Mouse (Mus musculus): Measurements from ENCODE around the gene Mme.

The Mme gene

DNA sequence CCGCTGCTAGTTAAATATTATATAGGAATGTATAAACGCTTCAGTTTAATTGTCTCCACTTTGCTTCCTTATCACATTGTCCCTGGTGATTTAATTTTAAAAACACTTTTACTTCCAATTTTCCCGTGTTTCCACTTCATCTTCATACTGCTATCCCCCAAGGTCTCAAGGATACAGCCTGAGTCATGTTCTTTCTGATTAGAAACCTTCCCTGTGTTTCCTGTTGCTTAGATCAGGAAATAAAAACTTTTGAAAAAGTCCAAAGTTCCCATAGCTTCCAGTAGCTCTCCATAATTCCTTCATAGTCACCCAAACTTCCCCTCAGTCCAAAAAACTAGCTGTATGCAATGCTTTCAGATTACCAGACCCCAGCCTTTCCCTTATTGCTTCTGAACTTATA lies 109.4 kb downstream of the Mme start:
- DNase-seq (ENCODE audit: low spot score): no peak

GRCm38 (mm10) chr3:63351680-63352260 lies 110.4 kb downstream of the Mme start:
- DNase-seq (ENCODE audit: low spot score): no peak

- no peak for DNase-seq (ENCODE audit: low spot score)
Measured at GRCm38 (mm10) chr3:63359512-63359911, 118.2 kb downstream of the Mme start.

DNA sequence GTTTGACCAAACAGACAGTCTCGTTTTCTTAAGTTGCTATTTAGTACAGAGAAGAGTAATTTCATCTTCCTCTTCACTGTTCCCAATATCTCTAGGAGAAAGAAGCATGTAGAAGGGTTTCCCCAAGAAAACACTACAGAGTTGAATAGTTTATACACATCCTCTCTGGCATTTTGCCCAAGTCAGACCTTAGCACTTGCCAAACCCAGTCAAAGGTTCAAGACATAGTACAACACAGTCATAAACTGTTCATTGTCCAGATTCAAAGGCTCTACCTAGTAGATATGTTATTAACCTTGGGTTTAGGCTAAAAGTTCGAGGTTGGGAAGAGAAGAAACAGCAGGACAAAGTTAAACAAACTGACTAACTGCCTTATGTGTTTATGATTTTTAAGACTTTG lies 143.7 kb downstream of the Mme start:
- no peak for DNase-seq (ENCODE audit: low spot score)

DNA sequence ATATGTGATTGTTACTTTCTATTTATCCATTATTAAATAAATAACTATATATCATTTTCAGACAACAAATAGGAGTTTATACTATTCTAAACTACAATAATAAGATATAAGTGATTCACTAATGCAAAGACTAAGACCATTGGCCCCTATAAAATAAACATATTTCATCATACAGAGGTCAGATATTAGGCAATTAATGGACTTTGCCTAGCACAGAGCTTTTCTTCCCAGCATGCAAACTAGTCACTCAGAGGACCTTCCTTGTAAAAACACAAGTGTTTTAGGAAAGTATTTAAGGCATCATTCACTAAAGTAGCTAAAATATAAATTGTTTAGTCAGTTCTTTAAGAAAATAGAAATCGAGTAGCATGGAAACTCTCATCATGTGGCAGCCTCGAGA lies 149.4 kb downstream of the Mme start:
- DNase-seq (ENCODE audit: low spot score): no peak

- no peak for DNase-seq (ENCODE audit: low spot score)
Measured at GRCm38 (mm10) chr3:63391348-63391747, 150.0 kb downstream of the Mme start.

GRCm38 (mm10) chr3:63394424-63394941 lies 153.1 kb downstream of the Mme start:
- no peak for DNase-seq (ENCODE audit: low spot score)

DNA sequence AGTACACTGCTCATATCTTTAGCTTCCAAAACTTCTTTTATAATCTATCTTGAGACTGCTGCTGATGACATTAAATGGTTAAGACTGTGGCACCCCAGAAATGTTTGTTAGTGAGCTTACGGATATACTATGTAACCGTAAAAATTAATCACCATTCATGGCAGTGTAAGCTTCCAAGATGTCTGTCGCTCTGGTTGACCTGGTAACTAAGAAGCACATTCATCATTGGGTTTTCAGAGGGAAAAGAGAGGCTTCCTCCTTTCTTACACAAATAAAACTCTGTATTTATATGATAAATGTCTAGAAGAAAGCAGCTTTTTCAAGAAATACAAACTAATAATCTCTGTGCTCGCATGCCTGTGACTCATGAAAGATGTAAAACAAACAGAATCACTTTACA lies 156.8 kb downstream of the Mme start:
- no peak for DNase-seq (ENCODE audit: low spot score)

DNA sequence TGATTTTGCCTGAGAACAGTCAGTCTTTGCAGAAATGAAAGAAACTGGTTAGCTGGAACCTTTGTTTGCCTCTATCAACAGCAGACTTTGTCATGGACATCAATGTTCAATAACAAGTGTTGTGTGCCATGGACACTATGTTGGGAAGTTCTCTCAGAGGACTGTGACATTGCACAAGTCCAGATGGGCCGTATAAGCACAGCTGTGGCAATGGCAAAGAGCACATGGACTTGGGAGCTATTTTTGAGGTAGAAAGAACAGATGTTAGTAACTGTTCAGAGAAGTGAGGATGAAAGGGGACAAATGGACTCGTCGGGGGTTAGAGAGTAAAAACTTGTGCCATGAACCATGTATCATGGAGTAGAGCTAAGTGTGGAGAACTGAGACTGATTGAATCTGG lies 165.1 kb downstream of the Mme start:
- no peak for DNase-seq (ENCODE audit: low spot score)

DNA sequence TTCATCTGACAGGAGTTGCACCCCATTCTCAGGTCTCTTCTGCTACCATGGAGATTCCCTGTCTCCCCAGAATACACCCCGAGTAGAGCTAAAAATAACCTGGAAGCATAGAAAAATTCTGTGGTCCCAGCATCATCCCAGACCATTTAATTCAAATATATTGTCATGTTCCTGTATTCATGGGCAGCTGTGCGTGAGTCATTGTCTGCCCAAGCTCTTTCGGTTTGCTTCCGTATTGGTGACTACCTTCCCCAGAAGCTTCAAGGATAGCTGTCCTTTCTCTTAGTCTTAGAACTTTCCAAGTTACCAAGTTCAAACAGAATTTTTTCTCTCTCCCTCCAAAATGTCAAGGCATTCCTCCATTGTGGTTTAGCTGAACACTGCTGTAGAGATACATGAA lies 169.7 kb downstream of the Mme start:
- DNase-seq (ENCODE audit: low spot score): no peak

DNA sequence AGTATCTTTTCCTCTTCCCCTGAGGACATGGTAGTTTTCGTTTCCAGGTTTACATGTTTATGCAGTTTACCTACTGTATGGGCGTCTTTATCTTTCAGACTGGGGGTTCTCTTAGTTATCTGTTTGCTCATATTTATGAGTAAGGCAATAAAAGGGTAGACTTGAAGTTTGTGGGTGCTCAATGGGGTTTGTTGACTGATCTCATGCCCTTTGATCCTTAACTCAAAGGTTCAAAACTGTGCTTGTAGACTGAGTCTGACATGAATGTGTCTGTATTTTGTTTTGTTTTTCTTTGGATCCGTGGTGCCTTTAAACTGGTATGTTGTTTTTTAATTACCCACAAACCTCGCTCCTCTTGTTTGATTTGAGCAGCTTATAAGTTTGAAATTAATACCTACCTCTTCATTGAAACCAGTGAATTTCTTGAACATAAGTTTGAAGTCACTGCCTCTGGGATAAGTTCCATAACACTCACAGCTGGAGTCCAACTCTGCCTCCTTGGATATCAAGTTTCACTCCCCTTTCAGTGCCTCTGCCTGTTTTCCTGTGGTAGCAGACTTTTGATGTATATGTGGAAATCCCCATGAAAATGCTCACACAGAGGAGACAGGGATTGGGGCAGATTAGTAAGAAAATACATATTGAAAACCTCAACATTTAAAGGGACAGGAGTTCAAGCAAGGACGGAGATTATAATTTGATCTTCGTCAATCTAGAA lies 171.0 kb downstream of the Mme start:
- no peak for DNase-seq (ENCODE audit: low spot score)

GRCm38 (mm10) chr3:63413046-63413911 lies 171.9 kb downstream of the Mme start:
- DNase-seq (ENCODE audit: low spot score): no peak

- DNase-seq (ENCODE audit: low spot score): no peak
Measured at GRCm38 (mm10) chr3:63417284-63417683, 175.9 kb downstream of the Mme start.

GRCm38 (mm10) chr3:63417758-63418157 lies 176.4 kb downstream of the Mme start:
- no peak for DNase-seq (ENCODE audit: low spot score)

DNA sequence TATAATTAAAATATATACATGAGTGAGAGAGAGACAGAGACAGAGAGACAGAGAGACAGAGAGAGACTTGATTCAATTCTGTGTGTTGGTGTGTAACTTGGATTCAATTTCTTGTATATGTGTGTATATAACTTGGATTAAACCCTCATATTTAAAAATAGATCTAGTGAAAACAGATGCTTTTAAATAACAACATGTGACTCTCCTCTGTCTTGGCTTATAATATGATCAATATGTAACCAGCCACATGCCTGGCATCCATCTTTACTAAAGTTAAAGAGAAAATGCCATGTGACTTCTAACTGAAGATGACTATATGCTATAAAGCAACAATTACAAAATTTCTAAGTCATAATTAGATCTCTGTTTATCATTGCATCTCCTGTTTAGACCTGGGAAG lies 182.2 kb downstream of the Mme start:
- no peak for DNase-seq (ENCODE audit: low spot score)
